Mouse (Mus musculus) embryonic fibroblast, embryonic 13.5 days (primary cell): Measurements from ENCODE around the gene E130114P18Rik.

ENCODE experiments used
- CTCF ChIP-seq: IDR thresholded peaks from 2 replicates; pipeline ENCODE4 v1.5.1; 2011; ENCODE audit warnings: mild to moderate bottlenecking, control low read depth, low read length, moderate library complexity, borderline replicate concordance; ENCODE audit not compliant: insufficient read depth
- POLR2A ChIP-seq: IDR thresholded peaks from 2 replicates; pipeline ENCODE4 v1.6.1; 2011; ENCODE audit warnings: low read depth, mild to moderate bottlenecking, control low read depth, low read length, moderate library complexity

GRCm38 (mm10) chr4:97608728-97609127, 169.2 kb downstream of the E130114P18Rik start:
- TF ChIP-seq POLR2A (no peak), CTCF (no peak)
